Mouse (Mus musculus): ENCODE results near the gene Tmod3. TPM values are rescaled to one million over a fixed set of nuclear protein-coding genes. Genes with fewer than 3 reads are reported as not detected.

The Tmod3 gene
- total and polyA plus RNA-seq, 3 experiments: 29.9 to 46.4 TPM; not detected in 1

DNA sequence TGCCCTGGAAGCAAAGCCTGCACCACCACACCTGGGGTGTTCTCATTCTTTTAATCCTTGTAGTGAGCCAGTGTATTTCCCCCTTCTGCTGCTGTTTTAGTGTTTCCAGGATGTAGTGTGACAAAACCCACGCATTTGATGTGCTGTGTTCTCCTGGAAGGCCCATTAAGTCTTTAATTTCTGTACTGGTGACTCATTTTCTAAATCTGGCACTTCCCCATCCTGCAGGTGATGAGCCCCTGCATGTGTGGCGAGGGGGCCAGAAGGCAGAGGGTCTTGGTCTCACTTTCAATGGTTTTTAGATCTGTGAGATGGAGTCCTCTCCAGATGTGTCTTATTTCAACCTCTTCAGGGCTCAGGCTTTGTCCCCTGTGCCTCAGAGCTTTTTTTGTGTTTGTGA is 105.5 kb downstream of the Tmod3 start:
- Histone ChIP-seq H3K27me3 (ENCODE audit: control insufficient read depth in 1 of 2, insufficient read depth in 2 of 2, low read length in 2 of 2) (no peaks in the 10 kb centered on the region), H3K4me3 (ENCODE audit: control insufficient read depth in 1 of 2, insufficient read depth in 1 of 2, low read depth in 2 of 2, low read length in 2 of 2) (no peak overlapping the region), H3K9me3 (replicated peaks; ENCODE audit: insufficient read depth, low read length) (no peaks in the 10 kb centered on the region), H3K9ac (ENCODE audit: control insufficient read depth, low read depth, low read length, poor library complexity, severe bottlenecking) (no peak overlapping the region), H3K4me1 (ENCODE audit: control insufficient read depth in 1 of 2, insufficient read depth in 2 of 2, low read length in 2 of 2) (no peaks in the 10 kb centered on the region), H3K36me3 (ENCODE audit: control insufficient read depth in 1 of 2, insufficient read depth in 2 of 2, low read length in 2 of 2) (peaks cover 0 to 9% of the 10 kb centered on the region in 2 experiments; a peak in 2 of 4 replicates), H3K27ac (ENCODE audit: control insufficient read depth, low read depth, low read length) (no peak overlapping the region), H3K79me2 (ENCODE audit: control insufficient read depth, insufficient read depth, low read length, poor library complexity) (no peaks in the 10 kb centered on the region)
- no peak for DNase-seq (ENCODE audit: low read depth, low spot score)
- TF ChIP-seq JUND (IDR thresholded peaks at IDR 0.05; ENCODE audit: low read depth, low read length) (no peak), RAD21 (IDR thresholded peaks at IDR 0.05; ENCODE audit: low read depth, low read length) (no peak)

GRCm38 (mm10) chr9:75448021-75448420 is 111.4 kb downstream of the Tmod3 start:
- no peak overlapping the region for H3K27ac ChIP-seq (ENCODE audit: control insufficient read depth, low read depth, low read length)
- H3K9ac ChIP-seq (ENCODE audit: control insufficient read depth, low read depth, low read length, poor library complexity, severe bottlenecking): no peak overlapping the region
- H3K27me3 ChIP-seq (ENCODE audit: control insufficient read depth in 1 of 2, insufficient read depth in 2 of 2, low read length in 2 of 2): no peaks in the 10 kb centered on the region
- DNase-seq (ENCODE audit: low read depth, low spot score): no peak
- H3K9me3 ChIP-seq (replicated peaks; ENCODE audit: insufficient read depth, low read length): no peaks in the 10 kb centered on the region
- peaks cover 5% of the 10 kb centered on the region for H3K79me2 ChIP-seq (ENCODE audit: control insufficient read depth, insufficient read depth, low read length, poor library complexity)
- H3K36me3 ChIP-seq (ENCODE audit: control insufficient read depth in 1 of 2, insufficient read depth in 2 of 2, low read length in 2 of 2): peaks cover 2 to 4% of the 10 kb centered on the region in 2 experiments; a peak in 3 of 4 replicates
- TF ChIP-seq USF1 (IDR thresholded peaks at IDR 0.05; ENCODE audit: low read depth, low read length) (no peak), MXI1 (IDR thresholded peaks at IDR 0.05; ENCODE audit: low read depth, low read length) (no peak), ZC3H11A (IDR thresholded peaks at IDR 0.05; ENCODE audit: low read depth, low read length) (no peak), ZMIZ1 (IDR thresholded peaks at IDR 0.05; ENCODE audit: low read depth, low read length) (no peak), SMC3 (IDR thresholded peaks at IDR 0.05; ENCODE audit: low read depth, low read length) (no peak), BHLHE40 (IDR thresholded peaks at IDR 0.05; ENCODE audit: borderline replicate concordance, low read depth, low read length) (no peak), GABPA (IDR thresholded peaks at IDR 0.05; ENCODE audit: low read depth, low read length) (no peak)
- no peaks in the 10 kb centered on the region for H3K4me1 ChIP-seq (ENCODE audit: control insufficient read depth in 1 of 2, insufficient read depth in 2 of 2, low read length in 2 of 2)
- H3K4me3 ChIP-seq (ENCODE audit: control insufficient read depth in 1 of 2, insufficient read depth in 1 of 2, low read depth in 2 of 2, low read length in 2 of 2): no peak overlapping the region

Other genes starting within 250 kb of the Tmod3 start
- gene Bcl2l10, start 211.9 kb downstream of the Tmod3 start, total RNA-seq (2012; rRNA removed): not detected in 2 replicates
- not detected for gene Bcl2l10, start 211.9 kb downstream of the Tmod3 start, polyA plus RNA-seq (2012; ENCODE audit: insufficient read depth in 1 of 2, insufficient read length in 2 of 2, low read depth in 1 of 2, low replicate concordance in 2 of 2, missing spikeins in 1 of 2)
- 19.6 and 26.6 TPM in 2 replicates for gene Mapk6, start 149.7 kb downstream of the Tmod3 start, total RNA-seq (2012; rRNA removed)
- 10 to 100 TPM; 44.1 to 91.0 TPM for gene Mapk6, start 149.7 kb downstream of the Tmod3 start, polyA plus RNA-seq (2012; ENCODE audit: insufficient read depth in 1 of 2, insufficient read length in 2 of 2, low read depth in 1 of 2, low replicate concordance in 2 of 2, missing spikeins in 1 of 2)
- gene Leo1, start 118.1 kb downstream of the Tmod3 start, total RNA-seq (2012; rRNA removed): 41.6 and 42.6 TPM in 2 replicates
- gene Leo1, start 118.1 kb downstream of the Tmod3 start, polyA plus RNA-seq (2012; ENCODE audit: insufficient read depth in 1 of 2, insufficient read length in 2 of 2, low read depth in 1 of 2, low replicate concordance in 2 of 2, missing spikeins in 1 of 2): 10 to 100 TPM in 1 of 2 experiments, not detected in 1; 49.0 TPM
- gene Tmod2, start 51.7 kb upstream of the Tmod3 start, total RNA-seq (2012; rRNA removed): not detected in 2 replicates
- gene Tmod2, start 51.7 kb upstream of the Tmod3 start, polyA plus RNA-seq (2012; ENCODE audit: insufficient read depth in 1 of 2, insufficient read length in 2 of 2, low read depth in 1 of 2, low replicate concordance in 2 of 2, missing spikeins in 1 of 2): not detected
- not detected in 2 replicates for gene Lysmd2, start 66.1 kb upstream of the Tmod3 start, total RNA-seq (2012; rRNA removed)
- gene Lysmd2, start 66.1 kb upstream of the Tmod3 start, polyA plus RNA-seq (2012; ENCODE audit: insufficient read depth in 1 of 2, insufficient read length in 2 of 2, low read depth in 1 of 2, low replicate concordance in 2 of 2, missing spikeins in 1 of 2): not detected
- not detected in 2 replicates for gene Scg3, start 124.4 kb upstream of the Tmod3 start, total RNA-seq (2012; rRNA removed)
- gene Scg3, start 124.4 kb upstream of the Tmod3 start, polyA plus RNA-seq (2012; ENCODE audit: insufficient read depth in 1 of 2, insufficient read length in 2 of 2, low read depth in 1 of 2, low replicate concordance in 2 of 2, missing spikeins in 1 of 2): not detected
- gene Bmp5, start 215.7 kb upstream of the Tmod3 start, total RNA-seq (2012; rRNA removed): not detected in 2 replicates
- gene Bmp5, start 215.7 kb upstream of the Tmod3 start, polyA plus RNA-seq (2012; ENCODE audit: insufficient read depth in 1 of 2, insufficient read length in 2 of 2, low read depth in 1 of 2, low replicate concordance in 2 of 2, missing spikeins in 1 of 2): not detected

Data from MEL (cell line).